Mouse (Mus musculus): ENCODE results near the gene Sat2.

GRCm38 (mm10) chr11:69617805-69618204, 4.0 kb upstream of the Sat2 start, which contains the start of gene Shbg:
- TF ChIP-seq CTCF (conservative IDR thresholded peaks at IDR 0.05 in 1 of 2, IDR thresholded peaks at IDR 0.05 in 1 of 2; ENCODE audit: low read depth in 2 of 2, low read length in 2 of 2) (no peak), SMC3 (IDR thresholded peaks at IDR 0.05; ENCODE audit: low read depth, low read length) (no peak), MEF2A (IDR thresholded peaks at IDR 0.05; ENCODE audit: borderline replicate concordance, low read depth, low read length) (no peak), POLR2A (IDR thresholded peaks at IDR 0.05; ENCODE audit: low read depth, low read length) (no peak)

All from CH12.LX (cell line).